Mouse (Mus musculus) urinary bladder, postnatal 14 days (tissue): ENCODE measurements at regions not wholly inside any gene's neighbourhood (a gene's known extent, or its start where the extent isn't known, plus 50 kb on each side); places are given as distances from the start of the nearest gene placed in this dataset.

Experiments
- DNase-seq: peaks from one replicate; pipeline ENCODE4 v3.0.0; 2021; ENCODE audit warnings: low spot score

DNA sequence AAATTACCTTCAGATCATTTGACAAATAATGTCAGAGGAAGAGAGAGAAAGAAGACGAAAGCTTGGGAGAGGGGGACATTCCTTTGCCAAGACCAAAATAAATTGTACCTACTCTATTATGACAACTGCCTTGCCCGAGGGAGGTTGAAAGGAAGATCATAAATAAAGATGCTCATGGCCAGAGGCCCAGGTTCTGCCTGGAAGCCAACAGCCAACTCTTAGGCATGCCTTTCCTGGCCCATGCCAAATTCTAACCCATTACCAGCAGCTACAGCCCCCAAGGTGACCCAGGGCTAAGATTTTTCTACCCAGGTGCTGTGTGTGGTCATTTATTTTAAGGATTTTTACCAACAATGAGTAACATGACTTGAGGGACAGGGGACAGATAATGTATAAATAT lies 54.9 kb downstream of the Cbln1 start:
- no peak for DNase-seq

DNA sequence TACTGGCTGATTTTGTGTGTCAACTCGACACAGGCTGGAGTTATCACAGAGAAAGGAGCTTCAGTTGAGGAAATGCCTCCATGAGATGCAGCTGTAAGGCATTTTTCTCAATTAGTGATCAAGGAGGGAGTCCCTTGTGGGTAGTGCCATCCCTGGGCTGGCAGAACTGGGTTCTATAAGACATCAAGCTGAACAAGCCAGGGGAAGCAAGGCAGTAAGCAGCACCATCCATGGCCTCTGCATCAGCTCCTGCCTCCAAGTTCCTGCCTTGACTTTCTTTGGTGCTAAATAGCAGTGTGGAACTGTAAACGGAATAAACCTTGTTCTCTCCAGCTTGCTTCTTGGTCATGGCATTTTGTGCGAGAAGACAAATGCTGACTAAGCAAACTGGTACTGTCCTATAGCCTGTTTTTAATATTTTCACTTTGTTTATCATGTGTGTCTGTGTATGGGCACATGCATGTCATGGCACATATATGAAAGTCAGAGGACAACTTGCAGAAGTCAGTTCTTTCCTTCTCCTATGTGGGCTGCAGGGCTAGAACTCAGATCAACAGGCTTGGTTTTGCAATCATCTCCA lies 57.3 kb downstream of the Cbln1 start:
- no peak for DNase-seq

DNA sequence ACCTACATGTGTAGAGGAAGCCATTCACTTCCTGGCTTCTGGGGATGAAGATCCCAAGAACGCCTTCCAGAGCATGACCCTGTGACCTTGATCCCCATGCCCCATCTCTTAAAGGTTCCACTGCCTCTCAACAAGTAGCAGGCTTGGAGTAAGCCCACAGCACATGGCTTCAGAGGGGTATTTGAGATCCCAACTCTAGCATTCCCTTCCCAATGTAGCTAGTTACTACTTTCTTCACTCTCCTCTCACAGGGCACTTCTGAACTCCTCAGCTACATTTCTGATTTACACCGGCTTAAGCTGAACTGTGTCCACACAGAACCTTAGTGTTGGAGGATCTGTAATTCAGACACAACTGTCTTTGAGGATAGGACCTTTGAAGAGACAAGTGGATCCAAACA lies 83.4 kb downstream of the Cbln1 start:
- DNase-seq = no peak

DNA sequence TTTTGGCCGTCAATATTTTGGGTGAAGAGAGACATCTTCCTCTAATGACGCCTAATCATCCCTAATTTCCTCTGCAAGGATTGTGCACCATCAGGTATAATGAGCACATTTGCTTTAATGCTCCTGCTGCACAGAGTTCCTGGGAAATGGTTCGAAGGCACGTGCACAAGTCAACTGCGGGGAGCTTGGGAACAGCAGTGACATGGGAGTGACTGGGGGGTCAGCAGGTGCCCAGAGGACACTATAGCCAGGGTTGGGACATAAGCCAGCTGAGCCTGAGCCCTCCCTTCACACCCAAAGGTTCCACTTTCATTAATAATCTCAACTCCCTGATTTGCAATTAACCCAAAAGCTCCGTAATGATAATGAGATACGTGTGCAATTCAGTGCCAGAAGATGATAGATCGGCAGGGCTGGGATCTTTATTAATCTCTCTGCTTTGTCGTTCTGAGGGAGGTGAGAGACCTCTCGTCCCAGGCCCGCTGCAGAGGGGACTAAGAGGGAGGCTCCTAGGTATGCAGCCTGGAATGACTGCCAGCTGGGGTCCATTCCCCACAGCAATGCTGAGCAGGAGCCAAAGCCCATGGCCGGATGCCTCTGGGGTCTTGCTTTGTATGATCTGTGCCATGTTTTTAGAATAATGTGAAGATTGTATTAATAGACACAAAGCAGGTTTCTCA lies 88.7 kb downstream of the Cbln1 start:
- DNase-seq = no peak

DNA sequence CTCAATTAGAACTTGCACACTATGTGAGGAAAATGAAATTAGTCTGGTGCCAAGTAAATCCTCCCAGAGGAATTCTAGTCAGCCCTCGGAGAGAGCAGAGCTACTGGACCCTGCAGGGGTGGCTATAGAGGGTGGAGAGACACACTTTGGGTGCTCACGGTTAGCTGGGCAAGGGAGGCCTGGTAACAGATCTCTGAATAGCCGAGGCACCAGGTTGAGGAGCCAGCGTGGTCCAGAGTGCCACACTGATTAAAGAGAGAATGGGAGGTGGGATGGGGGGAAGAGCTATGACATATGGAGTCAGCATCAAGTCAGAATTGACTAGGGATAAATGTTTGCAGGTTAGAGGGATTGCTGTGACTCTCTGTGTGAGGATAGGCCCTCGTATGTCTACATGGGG lies 90.1 kb downstream of the Cbln1 start:
- DNase-seq = no peak

DNA sequence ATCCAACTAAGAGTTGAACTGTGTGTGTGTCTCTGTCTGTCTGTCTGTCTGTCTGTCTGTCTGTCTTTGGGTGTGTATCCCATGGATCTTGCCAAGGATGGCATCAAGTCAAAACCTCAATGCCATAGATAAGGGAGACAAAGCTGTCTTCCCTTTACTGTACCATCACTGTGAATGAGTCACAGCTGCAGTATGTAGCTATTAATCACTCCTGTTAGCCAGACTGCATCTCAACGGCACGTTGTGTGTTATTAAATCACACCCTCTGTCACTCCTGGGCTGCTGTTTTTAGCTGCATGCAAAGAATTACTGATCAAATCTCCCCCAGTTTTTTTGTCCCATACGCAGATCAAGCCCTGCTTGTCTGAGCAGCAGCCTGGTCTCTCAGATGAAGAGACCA lies 91.6 kb downstream of the Cbln1 start:
- DNase-seq = no peak

DNA sequence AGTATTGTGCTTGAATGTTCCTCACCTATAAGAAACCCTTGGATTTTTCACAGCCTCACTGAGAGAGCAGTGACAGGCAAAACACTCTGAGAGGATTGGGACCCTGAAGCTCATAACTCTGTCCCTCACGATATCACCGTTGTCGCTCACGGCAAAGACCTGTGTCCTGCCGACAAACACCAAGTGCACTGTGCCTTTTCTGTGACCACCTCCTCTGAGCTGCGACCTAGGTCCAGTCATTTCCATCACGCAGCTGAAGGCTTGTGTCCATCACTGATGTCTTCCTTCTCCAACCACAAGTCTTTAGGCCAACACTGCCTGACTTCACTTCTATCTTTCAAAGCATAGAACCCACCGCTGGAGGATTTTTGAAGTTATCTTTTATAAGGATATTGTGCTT lies 93.1 kb downstream of the Cbln1 start:
- DNase-seq = no peak

DNA sequence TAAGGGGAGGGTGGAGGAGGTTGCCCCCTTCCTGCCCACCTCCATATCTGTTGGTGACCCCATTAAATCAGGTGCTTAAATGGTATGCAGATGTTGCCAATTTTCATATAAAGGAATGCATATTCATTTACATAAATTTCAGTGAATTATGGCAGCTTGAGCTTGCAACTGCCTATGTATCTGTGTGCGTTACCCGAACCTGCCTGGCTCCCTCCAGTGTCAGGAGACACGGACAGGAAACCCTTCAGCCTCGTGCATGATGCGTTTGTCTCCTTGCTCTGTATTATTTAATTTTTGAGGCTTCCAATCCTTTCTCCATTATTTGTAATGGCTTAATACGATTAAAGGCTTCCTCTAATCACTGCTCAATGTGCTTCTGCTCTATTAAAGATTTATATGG lies 98.4 kb downstream of the Cbln1 start:
- no peak for DNase-seq

DNA sequence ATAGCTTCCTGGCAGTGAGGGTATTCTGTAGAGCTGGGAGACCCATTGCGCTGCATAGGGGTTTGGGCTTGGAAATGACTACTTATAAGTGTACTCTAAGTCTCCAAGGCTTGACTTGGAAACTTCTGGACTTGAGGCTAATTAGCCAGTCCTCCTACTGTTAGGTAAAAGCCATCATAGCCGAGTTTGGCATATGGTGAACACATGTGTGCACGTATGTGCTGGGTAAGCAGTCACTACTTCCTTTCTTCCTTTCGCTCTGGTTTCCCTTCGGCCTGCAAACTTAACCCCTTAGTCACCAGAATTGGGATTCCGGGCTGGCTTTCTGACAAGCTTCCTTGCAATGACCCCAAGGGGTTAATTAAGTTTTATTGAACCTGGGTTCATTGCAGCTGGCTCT lies 98.9 kb downstream of the Cbln1 start:
- DNase-seq = no peak

DNA sequence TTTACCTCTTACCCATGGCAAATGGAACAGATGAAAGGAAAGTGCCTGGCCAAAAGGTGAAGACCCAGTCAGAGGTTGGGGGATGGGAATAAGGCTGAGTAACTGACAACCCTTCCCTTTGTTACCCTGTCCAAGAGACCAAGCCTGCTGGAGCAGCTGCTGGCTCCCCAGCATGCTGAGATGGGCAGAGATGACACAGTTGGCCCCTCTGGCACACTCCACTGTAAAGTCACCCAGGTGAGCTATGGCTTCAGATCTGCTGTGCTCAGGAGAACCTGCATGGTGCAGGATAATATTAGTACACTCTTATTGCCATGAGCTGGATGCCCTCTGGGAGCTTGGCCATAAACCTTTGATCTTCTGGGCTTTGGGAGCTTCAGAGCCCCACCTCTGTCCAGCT lies 100.3 kb downstream of the Cbln1 start:
- no peak for DNase-seq

DNA sequence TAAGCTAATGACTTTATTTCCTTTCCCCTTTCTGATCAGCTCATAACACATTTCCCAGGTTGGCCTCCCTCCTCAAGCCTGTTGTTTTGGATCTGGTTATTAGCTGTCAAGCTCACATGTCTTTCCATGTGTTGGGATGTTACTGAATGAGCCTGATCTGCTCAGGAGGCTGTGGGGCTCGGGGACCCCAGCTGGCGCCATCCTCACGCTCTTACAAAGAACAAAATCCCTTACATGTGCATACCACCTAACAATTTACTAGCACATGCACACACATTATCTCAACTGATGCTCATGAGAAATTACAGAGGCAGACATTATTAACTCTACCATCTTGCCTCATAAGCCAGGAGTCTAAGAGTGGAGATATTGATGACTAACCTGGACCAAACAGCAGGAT lies 102.2 kb downstream of the Cbln1 start:
- no peak for DNase-seq

DNA sequence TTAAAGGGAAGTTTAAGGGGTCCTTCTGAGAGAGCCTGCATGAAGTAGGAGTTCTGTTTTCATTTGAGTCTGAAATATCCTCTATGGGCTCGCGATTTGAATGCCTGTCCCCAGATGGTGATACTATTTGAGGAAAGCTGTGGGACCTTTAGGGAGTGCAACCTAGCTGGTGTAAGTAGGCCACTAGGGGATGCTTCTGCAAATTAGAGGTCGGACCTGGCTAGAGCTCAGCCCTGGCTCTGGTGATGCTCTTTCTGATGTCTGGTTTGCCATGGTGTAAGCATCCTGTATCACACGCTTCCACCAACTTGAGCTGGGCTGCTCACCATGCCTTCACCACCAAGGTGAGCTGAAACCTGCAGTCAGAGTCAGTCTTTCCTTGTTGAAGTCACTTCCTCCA lies 121.9 kb downstream of the Cbln1 start:
- DNase-seq = no peak

DNA sequence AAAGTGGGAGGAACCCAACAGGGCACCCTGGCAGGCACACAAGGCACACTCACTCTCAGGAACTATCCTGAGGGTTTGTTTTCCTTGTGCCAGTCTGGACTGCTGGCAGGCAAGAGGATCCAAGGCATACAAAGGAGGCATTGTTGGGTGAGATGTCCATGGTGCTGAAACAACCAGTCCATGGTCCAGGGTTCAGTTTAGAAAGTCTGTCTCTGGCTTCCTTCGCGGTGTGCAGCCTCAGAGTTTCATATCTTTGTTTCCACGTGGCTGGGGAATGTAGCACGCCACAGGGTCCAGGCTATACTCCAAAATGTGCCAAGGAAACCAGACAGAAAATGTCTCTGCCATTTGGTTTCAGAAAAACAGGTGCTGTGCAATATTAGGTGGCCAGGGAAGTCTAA lies 122.6 kb downstream of the Cbln1 start:
- no peak for DNase-seq

DNA sequence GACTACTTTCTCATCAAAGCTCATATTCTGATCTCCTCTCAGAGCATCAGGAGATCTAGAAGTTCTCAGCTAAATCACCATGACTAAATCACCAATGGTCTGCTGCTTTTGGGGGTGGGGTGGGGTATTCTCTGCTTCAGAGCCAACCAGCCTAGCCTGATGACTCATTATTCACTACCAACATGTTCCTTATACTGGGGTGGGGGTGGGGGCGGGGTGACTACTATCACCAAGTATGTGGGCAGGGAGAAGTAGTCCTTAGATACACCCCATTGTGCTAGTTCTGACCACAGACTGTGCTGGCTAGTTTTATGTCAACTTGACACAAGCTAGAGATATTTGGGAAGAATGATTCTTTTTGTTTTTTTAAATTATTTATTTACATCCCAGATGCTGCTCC lies 143.0 kb downstream of the Cbln1 start:
- DNase-seq = no peak

DNA sequence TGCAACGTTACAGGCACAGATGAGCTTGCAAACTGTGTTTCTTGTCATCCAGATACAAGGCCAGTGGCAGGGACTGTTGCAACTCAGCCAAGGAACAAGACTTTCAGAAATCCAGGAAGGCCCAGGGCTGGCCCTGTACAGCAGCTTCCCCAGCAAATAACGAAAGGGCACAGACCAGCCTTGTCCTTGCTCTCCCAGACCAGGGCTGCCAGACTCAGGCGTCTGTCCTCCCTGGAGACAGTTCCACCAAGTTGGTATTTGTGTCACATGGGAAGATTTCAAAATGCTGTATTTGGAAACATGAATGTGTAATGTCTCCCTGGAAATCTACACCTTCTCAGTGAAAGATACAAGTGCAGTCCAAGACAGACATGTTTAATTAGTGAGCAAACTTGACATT lies 157.8 kb downstream of the Cbln1 start:
- no peak for DNase-seq

DNA sequence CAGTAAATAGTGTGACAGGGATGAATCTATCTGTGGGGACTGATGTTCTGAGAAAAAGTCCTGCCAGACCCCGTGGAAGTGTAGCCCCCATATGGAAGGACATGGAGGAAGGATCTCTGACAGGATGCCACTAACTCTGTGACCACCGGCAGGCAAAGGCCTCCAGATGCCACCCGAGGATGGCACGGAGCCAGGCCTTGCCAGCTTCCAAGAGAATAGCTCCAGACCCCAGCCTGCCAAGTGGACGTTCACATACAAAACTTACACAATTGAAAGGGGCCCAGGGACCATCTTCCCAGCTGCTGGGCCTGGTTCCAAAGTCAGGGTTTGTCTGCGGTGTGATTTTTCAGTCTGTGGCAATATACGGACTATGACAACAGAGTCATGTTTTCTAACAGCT lies 161.1 kb downstream of the Cbln1 start:
- no peak for DNase-seq

DNA sequence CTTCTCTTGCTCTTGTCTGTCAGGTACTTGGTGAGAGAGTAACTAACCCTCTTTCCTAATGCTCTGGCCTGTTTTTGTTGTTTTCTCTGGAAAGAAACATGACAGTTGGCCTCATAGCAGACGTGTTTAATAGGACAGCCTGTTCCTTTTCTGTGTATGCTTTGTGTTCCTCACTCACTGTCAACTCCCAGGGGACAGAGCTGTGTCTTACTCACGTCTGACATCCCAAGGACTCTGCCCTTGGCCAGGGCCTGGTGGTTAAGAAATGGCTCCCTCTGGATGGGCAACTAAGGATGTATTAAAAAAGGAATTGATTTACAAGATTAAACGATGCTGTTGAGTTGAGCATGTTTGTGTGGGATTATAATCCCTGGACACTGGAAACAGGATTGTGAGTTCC lies 164.1 kb downstream of the Cbln1 start:
- DNase-seq = no peak

DNA sequence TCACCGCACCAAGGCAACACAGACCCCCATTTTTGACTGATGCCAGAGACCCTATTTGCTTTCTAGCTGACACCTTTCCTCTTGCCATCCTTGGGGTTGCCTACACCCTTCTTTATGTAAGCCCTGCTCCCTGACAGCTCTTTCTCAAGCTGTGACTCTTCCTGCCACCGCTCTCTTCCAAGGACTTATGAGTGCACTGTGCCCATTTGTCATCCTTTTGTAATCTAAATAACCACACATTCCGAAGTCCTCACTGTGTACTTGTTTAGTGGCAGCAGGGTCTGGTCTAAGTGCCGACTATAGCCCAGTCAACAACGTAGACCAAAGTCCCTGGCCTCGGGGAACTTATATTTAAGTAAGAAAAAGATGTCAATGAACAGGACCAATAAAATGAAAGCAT lies 167.4 kb downstream of the Cbln1 start:
- DNase-seq = no peak

DNA sequence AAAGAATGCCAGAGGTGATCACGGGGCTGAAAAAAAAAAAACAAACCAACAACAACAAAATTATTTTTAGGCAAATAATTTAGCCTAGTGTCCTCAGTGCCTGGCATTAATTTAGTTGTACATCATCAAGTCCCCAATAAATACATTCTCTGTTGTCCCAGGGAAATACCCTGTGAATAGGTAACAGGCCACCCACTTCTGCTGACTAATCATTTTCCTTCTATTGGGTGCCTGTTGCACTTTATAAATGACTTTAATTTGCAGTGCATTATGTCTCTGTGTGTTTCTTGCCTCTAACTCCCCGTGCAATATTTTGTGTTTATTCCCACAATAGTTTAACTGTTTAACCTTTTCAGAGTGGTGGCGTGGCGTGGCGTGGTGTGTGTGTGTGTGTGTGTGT lies 168.9 kb downstream of the Cbln1 start:
- no peak for DNase-seq

DNA sequence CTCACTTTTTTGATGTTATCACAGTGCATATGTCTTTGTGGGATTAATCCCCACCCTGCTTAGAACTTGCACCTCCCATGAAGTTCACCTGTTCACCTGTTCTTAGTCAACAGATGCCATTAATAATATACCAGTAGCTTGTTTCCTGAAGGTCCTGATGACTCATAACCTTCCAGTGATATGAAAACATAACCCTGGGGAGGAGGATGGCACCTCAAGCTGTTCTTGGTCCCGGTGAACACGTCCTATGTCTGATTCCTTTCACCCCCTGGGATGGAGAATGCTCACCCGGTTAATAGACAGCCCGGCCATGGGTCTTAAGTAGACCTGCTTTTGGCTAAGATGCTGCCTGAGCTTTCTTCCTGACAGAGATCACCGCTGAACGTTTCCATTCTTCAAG lies 174.6 kb downstream of the Cbln1 start:
- no peak for DNase-seq

DNA sequence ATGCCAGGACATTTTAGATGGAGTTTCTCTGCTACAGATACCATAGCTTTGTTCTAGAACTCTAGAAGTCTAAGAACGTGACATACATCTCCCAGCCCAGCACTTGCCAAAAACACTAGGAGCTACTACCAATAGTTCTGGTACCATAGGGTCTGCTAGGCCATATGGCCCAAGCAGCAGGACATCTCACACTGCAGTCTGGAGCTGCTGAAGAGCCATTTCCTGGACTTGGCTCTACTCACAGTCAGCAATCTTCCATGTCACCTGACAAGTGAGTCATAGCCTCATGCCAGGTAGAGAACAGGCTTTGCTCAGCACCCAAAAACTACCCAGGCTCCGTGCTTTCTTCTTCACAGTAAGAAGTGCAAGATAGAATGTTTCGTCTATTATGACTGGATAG lies 175.1 kb downstream of the Cbln1 start:
- DNase-seq = no peak

DNA sequence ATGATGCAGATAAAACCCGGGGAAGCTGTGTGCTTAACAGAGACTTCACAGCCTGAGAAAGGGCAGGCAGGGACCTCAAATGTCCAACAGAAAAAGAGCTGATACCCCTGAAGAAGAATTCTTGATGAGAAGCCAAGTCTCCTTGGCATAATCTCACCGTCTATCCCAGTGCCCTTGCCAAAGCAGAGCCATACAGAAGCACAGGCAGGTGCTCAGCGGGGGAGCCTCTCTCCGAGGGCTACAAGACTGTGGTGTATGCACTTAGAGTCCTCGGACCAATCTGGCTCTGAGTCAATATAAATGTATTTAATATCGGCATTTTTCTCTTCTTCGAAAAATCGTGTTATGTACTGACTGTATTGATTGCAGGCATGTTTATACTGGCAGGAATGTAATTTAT lies 186.3 kb downstream of the Cbln1 start:
- no peak for DNase-seq

DNA sequence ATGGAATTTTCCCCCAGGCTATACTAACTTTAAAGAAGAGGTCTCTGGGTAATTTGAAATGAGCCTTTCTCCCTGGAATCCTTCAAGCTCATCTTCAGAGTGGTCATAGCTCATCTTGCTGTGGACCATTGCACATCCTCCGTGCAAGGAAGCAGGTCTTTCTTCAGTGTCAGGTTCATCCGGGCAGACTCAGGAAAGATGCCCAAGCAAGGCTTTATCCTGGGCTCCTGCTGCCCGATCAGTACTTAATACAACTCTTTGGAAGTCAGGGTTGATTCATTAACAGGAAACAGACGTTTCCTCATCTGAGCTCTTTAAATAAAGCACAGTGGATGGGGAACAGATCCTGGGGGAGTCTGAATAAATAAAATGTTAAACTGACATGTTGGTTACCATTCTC lies 188.1 kb downstream of the Cbln1 start:
- no peak for DNase-seq

DNA sequence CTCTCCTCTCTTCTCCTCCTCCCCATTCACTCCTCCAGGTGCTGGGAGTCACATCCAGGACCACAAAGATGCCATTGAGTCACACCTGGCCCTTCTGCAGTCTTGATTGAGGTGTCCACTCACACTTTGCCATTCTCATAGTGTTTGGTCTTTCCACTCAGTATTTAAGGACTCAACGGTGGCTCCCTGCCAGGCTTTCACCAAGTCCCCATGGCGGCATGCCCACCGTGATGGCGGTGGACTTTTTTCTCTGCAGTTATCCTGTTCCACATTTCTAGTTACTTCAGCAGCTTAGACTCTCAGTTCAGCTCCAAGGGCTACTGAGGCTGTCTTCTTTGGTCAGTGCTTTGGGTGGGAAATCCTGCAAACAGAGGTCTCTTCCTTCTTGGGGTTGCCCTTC lies 189.9 kb downstream of the Cbln1 start:
- no peak for DNase-seq

DNA sequence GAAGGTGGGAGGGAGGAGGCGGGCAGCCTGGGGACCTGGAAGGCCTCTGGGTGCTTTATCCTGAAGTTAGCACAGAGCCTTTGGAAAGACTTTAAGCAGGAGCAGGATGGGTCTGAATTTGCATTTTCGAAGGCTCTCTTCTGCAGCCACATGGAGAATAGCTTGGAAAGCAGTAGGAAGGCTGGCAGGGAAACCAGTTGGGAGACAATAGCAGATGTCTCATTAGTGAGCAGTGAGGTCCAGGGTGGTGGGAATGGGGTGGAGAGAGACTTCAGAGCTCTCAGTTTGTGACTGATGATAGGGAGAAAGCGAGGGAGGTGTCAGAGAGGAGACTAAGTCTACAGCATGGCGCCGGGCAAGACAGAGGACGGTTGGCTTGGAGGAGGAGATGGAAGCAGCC lies 199.1 kb downstream of the Cbln1 start:
- DNase-seq = no peak
